Mouse (Mus musculus) layer of hippocampus, postnatal 10 days (tissue): ENCODE measurements around the gene Mrpl50. TPM values are rescaled to one million over a fixed set of nuclear protein-coding genes. Genes with fewer than 3 reads are reported as not detected.
"Not testable (repeated sequence)": the region's sequence is repeated elsewhere in the genome, so short reads cannot be mapped to it uniquely, and the experiment has no call there.

Experiments used
- DNase-seq, 2 experiments: peaks; one replicate each; pipeline ENCODE4 v3.0.0; 2021; ENCODE audit warnings: low spot score in 2 of 2
- total RNA-seq, 2 experiments: library from RNA; stranded (reverse); gene quantifications; 2 replicates each; pipeline ENCODE4 v1.2.3; 2021

Mrpl50 gene
- total RNA-seq, 2 experiments from 2014 or later, result 33.5 to 35.6 TPM

DNA sequence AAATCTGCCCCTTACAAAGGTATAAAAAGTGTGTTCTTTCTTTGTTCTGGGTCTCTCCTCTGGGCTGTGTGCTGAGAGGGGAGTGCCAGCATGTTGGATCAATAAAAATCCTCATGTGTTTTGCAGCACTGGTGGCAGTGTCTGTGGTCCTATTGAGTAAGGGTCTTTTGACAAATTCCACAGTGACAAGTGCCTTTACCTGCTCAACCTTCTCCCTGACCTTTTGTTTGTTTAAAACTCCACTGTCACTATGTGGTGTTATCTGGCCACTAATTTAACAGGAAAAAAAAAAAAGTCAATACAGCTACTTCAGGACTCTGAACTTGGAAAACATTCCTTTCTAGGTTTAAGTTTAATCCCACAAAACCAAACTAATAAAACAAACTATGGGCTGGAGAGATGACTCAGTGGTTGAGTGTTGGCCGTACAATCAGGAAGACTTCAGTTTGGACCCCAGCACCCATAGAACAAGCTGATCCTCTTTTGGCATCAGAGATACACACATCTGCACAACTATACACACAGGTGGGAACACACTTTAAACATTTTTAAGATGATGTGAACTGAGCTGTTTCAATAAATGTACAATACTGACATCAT, 10.6 kb downstream of the Mrpl50 start:
- not testable (repeated sequence) for DNase-seq

DNA sequence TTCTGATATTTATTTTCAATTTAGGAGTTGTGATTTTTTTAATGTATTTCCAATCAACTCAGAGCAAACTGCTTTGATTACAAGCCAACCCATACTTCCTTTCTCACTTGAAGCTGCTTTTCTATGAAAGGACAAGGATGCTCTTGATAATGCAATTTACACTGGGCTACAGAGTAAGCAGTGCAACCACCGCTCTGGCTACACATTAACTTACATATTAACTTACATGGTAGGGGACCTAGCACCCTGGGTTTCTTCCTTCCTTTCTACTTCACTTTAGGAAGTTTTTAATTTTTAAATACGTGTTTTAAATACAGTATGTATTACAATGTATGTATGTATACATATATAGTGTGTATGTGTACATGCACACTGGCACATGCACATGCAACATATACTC, 11.7 kb downstream of the Mrpl50 start:
- no peak for DNase-seq

DNA sequence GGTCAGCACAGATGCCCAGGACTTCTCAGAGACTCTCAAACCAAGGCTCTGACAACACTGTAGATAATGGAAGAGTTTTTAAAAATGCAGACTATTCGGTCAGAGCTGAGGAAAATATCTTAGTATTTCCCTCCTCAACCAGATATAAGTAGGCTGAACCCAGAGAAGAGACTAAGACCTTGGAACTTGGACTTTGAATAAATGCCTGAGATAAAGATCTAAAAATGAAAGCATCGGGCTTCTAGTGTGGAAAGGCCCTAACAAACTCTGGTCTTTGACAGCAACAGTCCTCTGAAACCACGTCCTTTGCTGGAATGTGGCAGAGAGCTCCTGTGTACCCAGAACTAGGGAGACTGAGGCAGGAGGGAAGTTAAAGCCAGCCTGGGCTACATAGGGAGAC, 14.5 kb downstream of the Mrpl50 start, which contains the start of gene Baat:
Gene Baat (minus strand): TSS at position 172 of the 400 bp plus-strand sequence.
- DNase-seq, result no peak

DNA sequence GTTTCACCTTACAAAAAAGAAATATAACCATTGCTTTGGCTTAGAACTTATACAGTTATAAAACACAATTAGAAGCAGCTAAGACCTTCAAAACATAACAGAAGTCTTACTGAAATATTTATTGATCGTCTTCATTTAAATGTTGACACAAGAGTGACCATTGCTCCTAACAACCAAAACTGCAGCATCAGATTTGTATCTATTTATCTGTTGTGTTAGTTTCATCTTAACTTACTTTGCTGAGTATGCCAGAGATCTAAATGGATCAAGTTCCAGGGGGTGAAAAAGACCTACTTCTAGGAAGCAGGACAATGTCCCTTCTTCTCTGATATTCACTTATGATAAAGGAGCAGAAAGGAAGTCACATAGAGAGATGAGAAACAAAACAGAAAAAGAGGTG, 17.3 kb downstream of the Mrpl50 start:
- DNase-seq, result no peak

DNA sequence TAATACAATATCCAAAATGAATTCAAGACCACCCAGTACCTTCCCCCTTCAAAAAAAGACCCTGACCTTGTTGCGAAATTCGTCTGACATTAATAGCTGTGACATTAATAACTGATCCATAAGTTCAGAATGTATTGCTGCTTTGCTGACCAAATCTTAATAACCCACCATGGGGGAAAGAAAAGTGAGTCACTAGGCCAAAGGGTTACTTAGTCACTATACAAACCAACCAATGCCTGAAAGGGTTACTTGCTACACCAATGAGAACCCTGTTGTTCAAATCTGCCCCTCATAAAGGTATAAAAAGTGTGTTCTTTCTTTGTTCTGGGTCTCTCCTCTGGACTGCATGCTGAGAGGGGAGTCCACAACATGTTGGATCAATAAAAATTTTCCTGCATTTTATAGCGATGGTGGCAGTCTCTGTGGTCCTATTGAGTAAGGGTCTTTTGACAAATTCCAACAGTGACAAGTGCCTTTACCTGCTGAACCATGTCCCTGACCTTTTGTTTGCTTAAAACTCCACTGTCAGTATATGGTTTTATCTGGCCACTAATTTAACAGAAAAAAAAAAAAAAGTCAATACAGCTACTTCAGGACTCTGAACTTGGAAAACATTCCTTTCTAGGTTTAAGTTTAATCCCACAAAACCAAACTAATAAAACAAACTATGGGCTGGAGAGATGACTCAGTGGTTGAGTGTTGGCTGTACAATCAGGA, 34.8 kb downstream of the Mrpl50 start:
- DNase-seq, result not testable (repeated sequence)

DNA sequence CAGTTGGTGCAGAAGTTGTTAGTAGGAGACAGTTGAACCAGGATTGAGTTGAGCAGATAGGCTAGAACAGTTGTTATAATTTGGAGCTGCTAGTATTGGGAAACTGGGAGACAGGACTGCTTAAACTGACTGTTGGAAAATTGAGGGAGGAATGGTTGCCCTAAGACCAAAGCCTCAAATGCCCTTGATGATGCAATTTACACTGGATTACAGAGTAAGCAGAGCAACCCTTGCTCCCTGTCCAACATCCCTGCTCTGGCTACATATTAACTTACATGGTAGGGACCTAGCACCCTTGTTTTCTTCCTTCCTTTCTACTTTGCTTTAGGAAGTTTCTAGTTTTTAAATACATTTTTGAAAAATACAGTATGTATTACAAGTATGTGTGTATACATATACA, 35.5 kb downstream of the Mrpl50 start:
- no peak for DNase-seq

DNA sequence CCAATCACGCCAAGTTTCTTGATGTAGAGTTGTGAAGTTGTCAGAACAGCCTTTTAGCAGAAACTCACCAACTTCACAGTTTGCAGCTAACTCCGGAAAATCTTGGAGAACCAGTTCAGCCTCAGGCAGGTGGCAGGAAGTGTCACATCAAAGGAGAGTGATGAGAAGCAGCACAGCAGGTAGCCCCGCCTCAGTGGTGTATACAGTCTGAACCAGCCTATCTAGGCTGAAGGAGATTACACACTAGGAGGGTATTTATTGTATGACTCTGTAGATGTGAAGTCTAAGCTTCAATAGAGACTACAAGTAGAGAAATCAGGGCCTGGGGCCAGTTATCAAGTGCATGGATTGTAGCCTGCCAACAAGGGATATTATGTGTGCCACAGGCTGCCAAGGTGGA, 40.0 kb downstream of the Mrpl50 start:
- DNase-seq, result no peak

DNA sequence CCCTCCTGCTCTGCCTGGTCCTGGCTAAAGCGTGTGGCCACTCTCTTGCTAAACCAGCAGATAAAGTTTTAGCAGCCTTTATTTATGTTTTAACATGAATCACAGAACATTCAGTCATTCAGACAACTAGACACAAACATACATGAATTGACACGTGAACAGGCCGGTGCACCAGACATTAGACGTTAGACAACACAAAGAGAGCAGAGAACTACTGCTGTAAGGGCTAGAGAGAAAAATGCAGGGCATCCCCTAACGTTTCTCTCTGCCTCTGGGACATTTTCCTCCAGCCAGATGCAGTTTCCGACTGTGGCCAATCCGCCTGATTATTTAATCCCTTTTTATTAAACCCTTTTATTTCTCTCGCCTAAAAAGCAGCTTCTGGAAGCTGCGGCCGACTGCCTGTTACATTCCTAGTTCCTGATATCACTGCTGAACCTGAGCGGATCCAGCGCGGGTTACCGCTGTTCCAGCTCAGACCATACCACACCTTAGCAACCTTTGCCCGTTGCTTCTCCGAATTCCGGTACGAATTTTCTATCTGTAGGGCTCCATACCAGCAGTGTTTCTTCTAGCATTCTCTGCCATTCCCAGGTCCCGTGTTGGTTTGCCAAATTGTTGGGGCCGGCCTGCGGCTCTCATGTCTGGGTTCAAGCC, 40.7 kb downstream of the Mrpl50 start:
- DNase-seq, result no peak

DNA sequence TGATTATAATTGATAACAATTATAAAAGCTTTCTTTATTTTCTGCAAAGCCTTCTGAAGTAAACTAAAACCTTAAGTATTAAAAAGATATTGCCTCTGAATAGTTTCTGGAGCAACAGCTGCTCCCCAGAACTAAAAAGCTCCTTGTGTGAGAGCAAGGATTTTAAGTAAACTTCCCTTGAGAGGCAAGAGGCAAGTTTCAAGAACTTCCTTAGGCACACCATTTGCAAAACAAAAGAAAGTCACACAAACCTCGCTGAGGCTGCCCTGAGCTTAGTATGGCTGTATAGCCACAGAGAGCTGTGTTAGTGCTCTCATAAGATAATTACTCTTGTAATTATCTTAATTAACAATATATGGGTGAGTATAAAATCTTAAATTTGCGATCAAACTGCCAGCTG, 41.9 kb downstream of the Mrpl50 start:
- not testable (repeated sequence) for DNase-seq

DNA sequence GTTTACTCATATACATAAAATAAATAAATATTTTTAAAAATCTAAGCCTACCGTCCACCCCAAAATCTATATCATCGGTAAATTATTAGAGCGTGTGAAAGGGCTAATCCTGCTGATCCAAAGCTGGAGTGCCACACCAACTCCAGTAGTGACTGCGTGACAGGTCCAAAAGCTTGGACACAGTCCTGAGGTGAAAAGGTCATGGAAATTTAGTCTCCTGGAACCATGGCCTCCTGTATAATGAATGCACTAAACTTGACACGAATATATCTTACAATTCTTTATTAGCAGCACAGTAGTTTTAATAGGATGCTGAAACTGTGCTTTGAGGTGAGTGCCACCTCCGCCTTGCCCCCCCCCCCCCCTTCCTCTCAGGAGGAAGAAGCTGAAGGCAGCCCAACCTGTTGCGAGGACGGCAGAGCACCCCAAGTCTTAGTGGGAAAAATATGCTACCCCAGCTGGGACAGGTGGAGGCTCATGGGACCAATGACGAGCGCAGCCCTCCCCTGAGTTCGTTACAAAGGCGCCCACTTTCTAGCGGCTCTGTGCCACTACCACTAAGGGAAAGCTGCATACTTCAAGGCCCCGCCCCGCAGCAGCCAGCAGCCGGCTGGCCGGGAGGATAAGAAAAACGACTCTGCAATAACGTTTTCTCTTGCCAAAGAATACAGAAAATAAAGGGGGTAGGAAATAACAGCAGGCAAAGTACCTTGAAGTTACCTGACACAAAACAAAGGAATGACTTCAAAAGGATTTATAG, 42.6 kb downstream of the Mrpl50 start:
- DNase-seq, result no peak

DNA sequence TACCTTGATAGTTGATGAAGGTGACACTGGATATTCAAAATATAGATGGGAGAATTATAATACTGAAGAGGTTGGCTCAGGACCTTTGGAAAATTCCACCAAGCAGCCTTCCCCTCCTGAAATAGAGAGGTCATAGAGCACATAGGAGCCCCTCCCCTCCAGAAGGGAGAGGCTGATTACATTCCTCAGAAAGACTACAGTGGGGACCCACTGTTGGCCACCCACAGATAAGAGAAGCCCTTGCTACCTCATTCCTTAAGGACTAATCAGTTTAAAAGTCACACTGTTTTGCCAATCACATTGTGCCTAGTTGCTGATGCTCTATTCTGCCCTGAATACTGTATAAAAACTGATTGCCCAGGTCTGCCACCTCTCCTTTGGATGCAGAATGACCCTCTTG, 46.3 kb downstream of the Mrpl50 start:
- no peak for DNase-seq

DNA sequence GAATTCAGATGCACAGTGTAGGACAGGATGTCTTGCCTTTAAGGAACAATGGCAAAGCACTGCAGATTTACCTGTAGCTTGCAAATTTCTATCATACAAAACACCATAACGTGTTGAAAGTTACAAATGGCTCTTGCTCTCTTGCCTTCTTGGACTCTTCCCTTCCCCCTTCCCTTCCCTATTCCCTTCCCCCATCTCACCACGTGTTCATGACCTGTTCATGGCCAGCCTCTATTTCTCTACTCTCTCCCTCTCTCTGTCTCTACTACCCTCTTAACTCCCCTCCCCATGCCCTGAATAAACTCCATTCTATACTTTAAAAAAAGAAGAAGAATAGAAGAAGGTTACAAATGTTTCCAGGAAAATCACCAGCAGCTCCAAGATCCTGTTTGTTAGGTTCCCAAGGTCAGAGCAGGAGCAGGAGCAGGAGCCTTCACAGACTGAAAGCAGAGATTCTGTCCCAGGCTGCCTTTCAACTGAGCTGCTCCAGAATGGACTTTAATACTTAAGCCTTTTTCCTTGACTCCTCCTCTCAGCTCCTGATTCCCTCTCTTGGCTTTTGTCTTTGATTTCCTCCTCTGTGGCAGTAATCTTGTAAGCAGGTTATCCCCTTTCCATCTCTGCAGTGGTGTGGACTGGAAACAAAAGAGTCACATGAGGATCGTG, 47.3 kb downstream of the Mrpl50 start, which contains the start of gene Acnat1:
Gene Acnat1 (minus strand): TSS at position 478 of the 666 bp plus-strand sequence.
- DNase-seq, result no peak

DNA sequence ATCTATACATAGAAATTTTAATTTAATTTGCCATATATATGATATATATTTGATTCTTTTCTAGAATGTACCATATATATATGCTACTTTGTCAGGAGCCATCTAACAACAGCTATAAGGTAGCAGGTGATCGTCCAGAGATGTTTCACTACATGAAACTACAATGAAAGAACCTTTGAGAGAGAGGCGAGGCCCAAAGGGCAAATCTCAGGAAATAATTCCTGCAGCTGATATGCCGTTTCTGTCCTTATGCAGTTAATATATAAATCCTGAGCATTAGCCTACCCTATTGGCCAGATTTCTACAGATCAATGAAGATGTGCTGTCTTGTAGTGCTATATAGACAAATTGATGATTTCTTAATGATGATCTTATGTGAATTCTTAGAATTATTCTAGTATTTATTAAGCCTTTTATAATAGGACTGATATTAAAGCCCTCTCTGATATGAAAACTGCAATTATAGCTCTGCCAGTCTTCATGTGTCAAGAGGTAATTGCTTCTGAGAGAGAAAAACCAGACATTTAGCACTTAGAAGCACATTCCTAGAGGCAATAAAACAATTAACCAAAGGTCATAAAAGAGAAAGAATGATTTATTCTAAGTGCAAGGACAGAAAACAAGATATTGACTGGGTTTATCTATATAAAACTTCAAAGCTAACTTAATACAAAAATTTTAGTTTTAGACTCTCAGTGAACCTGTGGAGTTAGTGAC, 51.3 kb downstream of the Mrpl50 start:
- DNase-seq, result no peak

DNA sequence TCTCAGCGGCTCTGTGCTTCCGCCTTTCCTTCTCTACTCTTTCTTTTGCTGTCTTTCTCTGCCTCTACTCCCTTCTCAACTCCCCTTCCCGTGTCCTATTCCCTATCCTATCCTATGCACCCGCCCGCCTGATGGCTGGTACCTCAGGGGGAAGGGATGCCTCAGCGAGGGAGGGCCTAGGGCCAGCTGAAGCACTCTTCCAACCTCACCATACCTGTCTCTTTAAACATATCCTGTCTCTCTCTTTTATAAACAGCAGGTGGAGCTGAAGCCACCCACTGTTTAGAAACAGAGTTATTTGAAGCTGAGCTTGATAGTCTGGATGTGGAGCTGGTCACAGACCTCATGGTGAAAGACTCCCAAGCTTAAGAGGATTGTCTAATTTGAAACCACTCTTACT, 53.5 kb downstream of the Mrpl50 start:
- no peak for DNase-seq

Other genes with a start within 250 kb of the Mrpl50 start
- gene Acnat2, start 112.9 kb downstream of the Mrpl50 start, total RNA-seq, result not detected
- 1 to 10 TPM in 1 of 2 experiments, under 1 TPM in 1; 0.57 to 1.1 TPM for gene Acnat1, start 47.2 kb downstream of the Mrpl50 start, total RNA-seq
- gene Baat, start 14.5 kb downstream of the Mrpl50 start, total RNA-seq, result under 1 TPM; 0.18 to 0.27 TPM
- gene Zfp189, start 83 bp upstream of the Mrpl50 start, total RNA-seq, result 10 to 100 TPM; 16.7 to 18.3 TPM
- gene Aldob, start 28.5 kb upstream of the Mrpl50 start, total RNA-seq, result 1 to 10 TPM; 1.5 to 1.6 TPM
- 10 to 100 TPM; 76.8 to 80.3 TPM for gene Tmem246, start 76.8 kb upstream of the Mrpl50 start, total RNA-seq
- gene Rnf20, start 110.9 kb upstream of the Mrpl50 start, total RNA-seq, result 10 to 100 TPM; 79.6 to 80.6 TPM
- gene Ppp3r2, start 160.9 kb upstream of the Mrpl50 start, total RNA-seq, result 1 to 10 TPM; 1.5 to 1.8 TPM